Mouse (Mus musculus) heart, postnatal 0 days (tissue): ENCODE measurements around the gene Gm29797.

ENCODE experiments used
- CTCF ChIP-seq: IDR thresholded peaks from 2 replicates; pipeline ENCODE4 v1.5.1; 2016; ENCODE audit warnings: antibody characterized with exemption, control low read depth, low read depth
- EP300 ChIP-seq: IDR thresholded peaks from 2 replicates; pipeline ENCODE4 v1.6.1; 2016; ENCODE audit warnings: antibody characterized with exemption, low read depth

GRCm38 (mm10) chr2:181694581-181694980, 37.7 kb downstream of the Gm29797 start:
- no peak for TF ChIP-seq CTCF
- TF ChIP-seq EP300: no peak
